Mouse (Mus musculus) brain, embryonic 14.5 days (tissue): ENCODE data around the gene Lrrc20.

Experiments used
- CTCF ChIP-seq: fragments of 200-500 bp; IDR thresholded peaks from 2 replicates; pipeline ENCODE4 v1.5.1; 2012; ENCODE audit warnings: inconsistent platforms, mild to moderate bottlenecking, moderate library complexity, borderline replicate concordance; ENCODE audit not compliant: insufficient read depth, insufficient read length; ENCODE audit errors: extremely low read depth
- POLR2A ChIP-seq: fragments of 200-500 bp; IDR thresholded peaks from 2 replicates; pipeline ENCODE4 v1.6.1; 2012; ENCODE audit warnings: mild to moderate bottlenecking, inconsistent platforms, borderline replicate concordance; ENCODE audit not compliant: poor library complexity, insufficient read depth, insufficient read length, severe bottlenecking; ENCODE audit errors: extremely low read depth

DNA sequence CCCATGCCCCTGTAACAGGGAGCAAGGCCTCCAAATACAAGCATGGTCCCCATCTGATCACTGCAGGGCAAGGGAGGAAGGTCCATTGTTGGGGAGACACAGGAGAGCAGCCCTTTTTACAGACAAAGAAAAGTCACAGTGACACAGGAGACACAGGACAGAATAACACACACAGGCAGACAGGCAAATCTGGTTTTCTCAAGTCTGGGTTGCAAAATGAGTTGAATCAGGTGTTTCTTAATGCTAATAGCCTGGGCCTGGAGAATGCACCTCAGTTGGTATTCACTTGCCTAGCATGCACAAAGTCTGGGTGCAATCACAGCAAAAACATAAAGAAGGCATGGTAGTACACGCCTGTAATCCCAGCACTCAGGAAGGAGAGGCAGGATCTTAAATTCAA, 31.7 kb upstream of the Lrrc20 start:
- TF ChIP-seq POLR2A (no peak), CTCF (no peak)
